Mouse (Mus musculus) cerebellum, adult 2 months (tissue): ENCODE measurements around the gene Akt1s1. TPM values are rescaled to one million over a fixed set of nuclear protein-coding genes. Genes with fewer than 3 reads are reported as not detected.

Experiments
- DNase-seq, 2 experiments: peaks; one replicate each; pipeline ENCODE4 v3.0.0; 2021
- H3K27ac ChIP-seq: fragments of 200-500 bp; 2 replicates; pipeline ENCODE4 v1.5.1; 2012; ENCODE audit warnings: low read length, control low read depth, inconsistent platforms; ENCODE audit not compliant: insufficient read depth
- H3K27me3 ChIP-seq: fragments of 200-500 bp; 2 replicates; pipeline ENCODE4 v1.6.1; 2012; ENCODE audit warnings: inconsistent platforms, mild to moderate bottlenecking, low read length, moderate library complexity; ENCODE audit not compliant: control insufficient read depth, insufficient read depth
- H3K4me1 ChIP-seq: fragments of 200-500 bp; 2 replicates; pipeline ENCODE4 v1.6.1; 2011; ENCODE audit warnings: low read length; ENCODE audit not compliant: control insufficient read depth, insufficient read depth
- H3K4me3 ChIP-seq: fragments of 200-500 bp; replicated peaks from 2 replicates; pipeline ENCODE3; 2011; ENCODE audit warnings: mild to moderate bottlenecking, low read depth, low read length, control low read depth; ENCODE audit not compliant: insufficient read depth
- CTCF ChIP-seq: fragments of 200-500 bp; IDR thresholded peaks from 2 replicates; pipeline ENCODE4 v1.5.1; 2011; ENCODE audit warnings: low read depth, mild to moderate bottlenecking, control low read depth, low read length, moderate library complexity, borderline replicate concordance; ENCODE audit not compliant: insufficient read depth
- POLR2A ChIP-seq: fragments of 200-500 bp; IDR thresholded peaks from 2 replicates; pipeline ENCODE4 v1.6.1; 2011; ENCODE audit warnings: low read length, control low read depth, borderline replicate concordance; ENCODE audit not compliant: insufficient read depth
- WGBS: fragments of 180-500 bp; shearing (Covaris S2); methylation state at CpG from one replicate; pipeline ENCODE4 v1.1.7; 2018; 5-methylcytosine and 5-hydroxymethylcytosine counted together
- polyA plus RNA-seq: library from polyadenylated mRNA; depleted of rRNA; stranded (reverse); fragments of >200 nt; gene quantifications from 2 replicates; pipeline ENCODE4 v1.2.3, GENCODE M21; 2012

Akt1s1 gene
- polyA plus RNA-seq, 1 experiment: 83.6 TPM

- Histone ChIP-seq H3K27ac (no peak overlapping the region), H3K27me3 (no peaks in the 10 kb centered on the region), H3K4me3 (no peak overlapping the region), H3K4me1 (no peaks in the 10 kb centered on the region; the same call in 1 of the 2 replicates)
- 82% methylated on average over 8 of the region's 8 CpGs for WGBS
- DNase-seq: no peak
- TF ChIP-seq CTCF (no peak), POLR2A (no peak)
These were observed 6.8 kb upstream of the Akt1s1 start for GRCm38 (mm10) chr7:44841825-44842463.

GRCm38 (mm10) chr7:44845006-44845405 lies 3.8 kb upstream of the Akt1s1 start:
- Histone ChIP-seq H3K4me3 (no peak overlapping the region), H3K27ac (no peak overlapping the region), H3K4me1 (no peaks in the 10 kb centered on the region), H3K27me3 (no peaks in the 10 kb centered on the region)
- TF ChIP-seq POLR2A (no peak), CTCF (no peak)
- no peak for DNase-seq
- 89% methylated on average over 10 of the region's 10 CpGs for WGBS

- no peak overlapping the region for H3K27ac ChIP-seq
- H3K27me3 ChIP-seq: no peaks in the 10 kb centered on the region
- peak in 1 of 2 experiments; percentile 28 for DNase-seq
- H3K4me3 ChIP-seq: no peak overlapping the region
- H3K4me1 ChIP-seq: 0 out of 2 replicates have a peak, but pooled peaks cover 7% of the 10 kb centered on the region
- TF ChIP-seq POLR2A: no peak
- TF ChIP-seq CTCF: no peak
- WGBS: 69% methylated on average over 7 of the region's 7 CpGs
These were observed 2.0 kb upstream of the Akt1s1 start for GRCm38 (mm10) chr7:44846804-44847203.

GRCm38 (mm10) chr7:44847772-44848171 lies 1.0 kb upstream of the Akt1s1 start:
- no peaks in the 10 kb centered on the region for H3K27me3 ChIP-seq
- no peak overlapping the region for H3K27ac ChIP-seq
- DNase-seq: peak in 1 of 2 experiments; percentile 40
- WGBS: 64% methylated on average over 5 of the region's 5 CpGs
- H3K4me1 ChIP-seq: peaks cover 9% of the 10 kb centered on the region; the same call in 1 of the 2 replicates
- no peak for TF ChIP-seq CTCF
- no peak for TF ChIP-seq POLR2A
- H3K4me3 ChIP-seq: peak overlapping the region; percentile 75

GRCm38 (mm10) chr7:44849416-44850111 lies 773 bp downstream of the Akt1s1 start:
- Histone ChIP-seq H3K4me3 (peak overlapping the region; percentile 75), H3K4me1 (peaks cover 9% of the 10 kb centered on the region; the same call in 1 of the 2 replicates), H3K27me3 (no peaks in the 10 kb centered on the region), H3K27ac (peak overlapping the region; percentile 96)
- peak; percentile 53; the same call in 1 of the 2 replicates for TF ChIP-seq POLR2A
- TF ChIP-seq CTCF: no peak
- peak; percentile 92 for DNase-seq
- under 1% methylated on average over 41 of the region's 41 CpGs for WGBS

GRCm38 (mm10) chr7:44850146-44850545 lies 1.4 kb downstream of the Akt1s1 start:
- Histone ChIP-seq H3K4me1 (peaks cover 9% of the 10 kb centered on the region; the same call in 1 of the 2 replicates), H3K4me3 (peak overlapping the region; percentile 75), H3K27ac (peak overlapping the region; percentile 96), H3K27me3 (no peaks in the 10 kb centered on the region)
- TF ChIP-seq POLR2A (no peak), CTCF (no peak)
- WGBS: 2% methylated on average over 33 of the region's 33 CpGs
- no peak for DNase-seq

- peaks cover 9% of the 10 kb centered on the region for H3K4me1 ChIP-seq
- DNase-seq: peak in 1 of 2 experiments; percentile 22
- H3K27me3 ChIP-seq: no peaks in the 10 kb centered on the region
- H3K27ac ChIP-seq: peak overlapping the region; percentile 41; the same call in 1 of the 2 replicates
- TF ChIP-seq POLR2A (no peak), CTCF (no peak)
- 67% methylated on average over 8 of the region's 8 CpGs for WGBS
- H3K4me3 ChIP-seq: peak overlapping the region; percentile 75
These were observed 2.2 kb downstream of the Akt1s1 start for GRCm38 (mm10) chr7:44850789-44851624.
